Mouse (Mus musculus) liver, embryonic 11.5 days (tissue): ENCODE measurements around the gene Kcnh2. TPM values are rescaled to one million over a fixed set of nuclear protein-coding genes. Genes with fewer than 3 reads are reported as not detected.

ENCODE experiments used
- ATAC-seq: fragments of 200-750 bp; cut with Nextera tagmentation; replicated peaks from 2 replicates; pipeline ENCODE4 v1.8.0; 2017; ENCODE audit warnings: moderate number of reproducible peaks, mild to moderate bottlenecking, moderate TSS enrichment, moderate library complexity; ENCODE audit not compliant: low FRiP score
- DNase-seq: peaks from one replicate; pipeline ENCODE4 v3.0.0-alpha.2; 2017; ENCODE audit warnings: low spot score
- H3K27ac ChIP-seq: fragments of 300-500 bp; sonication (generic); 2 replicates; pipeline ENCODE4 v1.5.1; 2014; ENCODE audit warnings: mild to moderate bottlenecking, low read depth, low read length, control low read depth
- H3K27me3 ChIP-seq: fragments of 300-500 bp; sonication (generic); replicated peaks from 2 replicates; pipeline ENCODE4 v1.6.1; 2014; ENCODE audit warnings: low read length, mixed read lengths; ENCODE audit not compliant: control insufficient read depth, insufficient read depth
- H3K36me3 ChIP-seq: fragments of 300-500 bp; sonication (generic); 2 replicates; pipeline ENCODE4 v1.6.1; 2014; ENCODE audit warnings: mild to moderate bottlenecking, low read length, moderate library complexity, mixed read lengths; ENCODE audit not compliant: control insufficient read depth, insufficient read depth
- H3K4me1 ChIP-seq: fragments of 300-500 bp; sonication (generic); replicated peaks from 2 replicates; pipeline ENCODE4 v1.6.1; 2014; ENCODE audit warnings: low read length, mixed read lengths; ENCODE audit not compliant: control insufficient read depth, insufficient read depth
- H3K4me2 ChIP-seq: fragments of 300-500 bp; sonication (generic); 2 replicates; pipeline ENCODE4 v1.6.1; 2014; ENCODE audit warnings: mild to moderate bottlenecking, control low read depth, moderate library complexity
- H3K4me3 ChIP-seq: fragments of 300-500 bp; sonication (generic); 2 replicates; pipeline ENCODE4 v1.5.1; 2014; ENCODE audit warnings: low read depth, low read length, control low read depth
- H3K9ac ChIP-seq: fragments of 300-500 bp; sonication (generic); 2 replicates; pipeline ENCODE4 v1.6.1; 2014; ENCODE audit warnings: low read depth, low read length, control low read depth
- H3K9me3 ChIP-seq: fragments of 300-500 bp; sonication (generic); 2 replicates; pipeline ENCODE4 v1.6.1; 2016; ENCODE audit warnings: low read length, inconsistent platforms, mixed read lengths; ENCODE audit not compliant: control insufficient read depth
- WGBS: fragments of 180-500 bp; shearing (Covaris S2); extraction: QIAGEN DNeasy Blood & Tissue Kit; methylation state at CpG from one replicate; pipeline ENCODE4 v1.1.7; 2014; 5-methylcytosine and 5-hydroxymethylcytosine counted together
- polyA plus RNA-seq: library from polyadenylated mRNA; unstranded; fragments of >200 nt; fragmentation: Nextera tagmentation; extraction: Ambion mirVana; gene quantifications from 2 replicates; pipeline ENCODE4 v1.2.1, GENCODE M21; 2014

Kcnh2 gene
- polyA plus RNA-seq, 1 experiment from 2014 or later: 3.8 TPM

- ATAC-seq (no peak), DNase-seq (no peak)
- no peak overlapping the region for H3K27ac ChIP-seq
- WGBS: 72% methylated on average over 7 of the region's 7 CpGs
- H3K4me1 ChIP-seq: no peaks in the 10 kb centered on the region
- H3K9me3 ChIP-seq: no peaks in the 10 kb centered on the region
- H3K27me3 ChIP-seq: no peaks in the 10 kb centered on the region
- H3K36me3 ChIP-seq: no peaks in the 10 kb centered on the region
- H3K4me3 ChIP-seq: no peak overlapping the region
- no peak overlapping the region for H3K4me2 ChIP-seq
- H3K9ac ChIP-seq: no peak overlapping the region
Observed at GRCm38 (mm10) chr5:24308621-24309020, 42.8 kb downstream of the Kcnh2 start.

- WGBS: 65% methylated on average over 5 of the region's 5 CpGs
- H3K9me3 ChIP-seq: no peaks in the 10 kb centered on the region
- no peaks in the 10 kb centered on the region for H3K27me3 ChIP-seq
- H3K36me3 ChIP-seq: no peaks in the 10 kb centered on the region
- H3K9ac ChIP-seq: no peak overlapping the region
- H3K4me2 ChIP-seq: no peak overlapping the region
- H3K4me3 ChIP-seq: no peak overlapping the region
- DNase-seq (no peak), ATAC-seq (no peak)
- no peak overlapping the region for H3K27ac ChIP-seq
- no peaks in the 10 kb centered on the region for H3K4me1 ChIP-seq
Observed at GRCm38 (mm10) chr5:24307118-24307777, 44.2 kb downstream of the Kcnh2 start.

- ATAC-seq (no peak), DNase-seq (no peak)
- no peak overlapping the region for H3K4me3 ChIP-seq
- 53% methylated on average over 3 of the region's 3 CpGs for WGBS
- no peaks in the 10 kb centered on the region for H3K27me3 ChIP-seq
- no peak overlapping the region for H3K27ac ChIP-seq
- no peaks in the 10 kb centered on the region for H3K4me1 ChIP-seq
- H3K9me3 ChIP-seq: no peaks in the 10 kb centered on the region
- H3K4me2 ChIP-seq: no peak overlapping the region
- H3K9ac ChIP-seq: no peak overlapping the region
- no peaks in the 10 kb centered on the region for H3K36me3 ChIP-seq
Observed at GRCm38 (mm10) chr5:24303199-24303598, 48.2 kb downstream of the Kcnh2 start.

- H3K36me3 ChIP-seq: no peaks in the 10 kb centered on the region
- no peak for ATAC-seq
- 50% methylated on average over 5 of the region's 5 CpGs for WGBS
- H3K4me1 ChIP-seq: no peaks in the 10 kb centered on the region
- H3K4me2 ChIP-seq: no peak overlapping the region
- no peak overlapping the region for H3K4me3 ChIP-seq
- no peak overlapping the region for H3K9ac ChIP-seq
- H3K9me3 ChIP-seq: no peaks in the 10 kb centered on the region
- no peak overlapping the region for H3K27ac ChIP-seq
- no peak for DNase-seq
- H3K27me3 ChIP-seq: no peaks in the 10 kb centered on the region
Observed at GRCm38 (mm10) chr5:24299845-24300589, 51.4 kb downstream of the Kcnh2 start.

GRCm38 (mm10) chr5:24291954-24292353, 59.5 kb downstream of the Kcnh2 start:
- H3K36me3 ChIP-seq: no peaks in the 10 kb centered on the region
- H3K4me3 ChIP-seq: no peak overlapping the region
- H3K4me1 ChIP-seq: no peaks in the 10 kb centered on the region
- H3K27me3 ChIP-seq: no peaks in the 10 kb centered on the region; the same call in 1 of the 2 replicates
- no peak for ATAC-seq
- no peak overlapping the region for H3K4me2 ChIP-seq
- no peak overlapping the region for H3K9ac ChIP-seq
- no peak overlapping the region for H3K27ac ChIP-seq
- WGBS: 60% methylated on average over 3 of the region's 3 CpGs
- DNase-seq: no peak
- no peaks in the 10 kb centered on the region for H3K9me3 ChIP-seq

GRCm38 (mm10) chr5:24286221-24286970, 65.0 kb downstream of the Kcnh2 start:
- Histone ChIP-seq H3K4me2 (no peak overlapping the region), H3K9ac (no peak overlapping the region), H3K4me1 (no peaks in the 10 kb centered on the region), H3K36me3 (no peaks in the 10 kb centered on the region), H3K4me3 (no peak overlapping the region), H3K27ac (no peak overlapping the region), H3K9me3 (no peaks in the 10 kb centered on the region), H3K27me3 (no peaks in the 10 kb centered on the region; the same call in 1 of the 2 replicates)
- WGBS: 72% methylated on average over 7 of the region's 7 CpGs
- ATAC-seq (no peak), DNase-seq (no peak)

- no peak for DNase-seq
- no peaks in the 10 kb centered on the region; the same call in 1 of the 2 replicates for H3K27me3 ChIP-seq
- no peaks in the 10 kb centered on the region for H3K9me3 ChIP-seq
- H3K4me1 ChIP-seq: no peaks in the 10 kb centered on the region
- no peak overlapping the region for H3K27ac ChIP-seq
- H3K36me3 ChIP-seq: no peaks in the 10 kb centered on the region
- H3K9ac ChIP-seq: no peak overlapping the region
- no peak overlapping the region for H3K4me3 ChIP-seq
- ATAC-seq: no peak
- H3K4me2 ChIP-seq: no peak overlapping the region
- 72% methylated on average over 6 of the region's 6 CpGs for WGBS
Observed at GRCm38 (mm10) chr5:24284145-24284544, 67.3 kb downstream of the Kcnh2 start.

GRCm38 (mm10) chr5:24283181-24283580, 68.2 kb downstream of the Kcnh2 start:
- H3K9me3 ChIP-seq: no peaks in the 10 kb centered on the region
- H3K27ac ChIP-seq: no peak overlapping the region
- no peaks in the 10 kb centered on the region; the same call in 1 of the 2 replicates for H3K27me3 ChIP-seq
- 63% methylated on average over 5 of the region's 5 CpGs for WGBS
- H3K4me3 ChIP-seq: no peak overlapping the region
- no peak overlapping the region for H3K4me2 ChIP-seq
- H3K4me1 ChIP-seq: no peaks in the 10 kb centered on the region
- ATAC-seq: no peak
- no peaks in the 10 kb centered on the region for H3K36me3 ChIP-seq
- DNase-seq: no peak
- H3K9ac ChIP-seq: no peak overlapping the region
